Mouse (Mus musculus): ENCODE data around the gene Gm26938.

- TF ChIP-seq CTCF (IDR thresholded peaks at IDR 0.05; ENCODE audit: control insufficient read depth, insufficient read depth, insufficient replicate concordance, low read depth, low read length) (no peak), POLR2A (IDR thresholded peaks at IDR 0.05; ENCODE audit: control insufficient read depth, low read depth, low read length) (no peak)
Observed at GRCm38 (mm10) chr5:139781406-139781805, 44.8 kb downstream of the Gm26938 start.

Data from testis, adult 2 months (tissue).